ENCODE assay signal across 8 mouse cellular contexts in genomic region chr2:157007234-157007596, GRCm38 (mm10). TPM values are rescaled to one million over a fixed set of nuclear protein-coding genes. Genes with fewer than 3 reads are reported as not detected.
A peak's percentile ranks its signal among the peaks of the same experiment; 100 is the strongest.
DNase-seq lines count a peak whose midpoint lies in the region; ATAC-seq lines count a peak whose summit lies in the region.

No protein-coding gene starts in this region.

- no peaks in the 10 kb centered on the region for H3K27me3 ChIP-seq in heart, embryonic 16.5 days (ENCODE audit: control insufficient read depth, insufficient read depth, low read length)
- no peaks in the 10 kb centered on the region for H3K27me3 ChIP-seq in hindbrain, embryonic 14.5 days (ENCODE audit: control insufficient read depth, insufficient read depth, low read length)
- H3K27me3 ChIP-seq in midbrain, embryonic 12.5 days: no peaks in the 10 kb centered on the region

- 17% methylated on average over 5 of the region's 5 CpGs for WGBS in heart, embryonic 16.5 days
- 28% methylated on average over 5 of the region's 5 CpGs for WGBS in hindbrain, embryonic 14.5 days
- 32% methylated on average over 5 of the region's 5 CpGs for WGBS in midbrain, embryonic 12.5 days

- peak overlapping the region; percentile 77 for H3K4me3 ChIP-seq in heart, embryonic 16.5 days (ENCODE audit: low read length)
- peak overlapping the region; percentile 52 for H3K4me3 ChIP-seq in hindbrain, embryonic 14.5 days (replicated peaks; ENCODE audit: low read length)
- H3K4me3 ChIP-seq in midbrain, embryonic 12.5 days: peak overlapping the region; percentile 73

- peaks cover 16% of the 10 kb centered on the region for H3K4me1 ChIP-seq in heart, embryonic 16.5 days (ENCODE audit: control insufficient read depth, insufficient read depth, low read length)
- peaks cover 13% of the 10 kb centered on the region for H3K4me1 ChIP-seq in hindbrain, embryonic 14.5 days (replicated peaks; ENCODE audit: control insufficient read depth, insufficient read depth, low read length)
- H3K4me1 ChIP-seq in midbrain, embryonic 12.5 days: peaks cover 18% of the 10 kb centered on the region

- no peak for DNase-seq in heart, postnatal 14 days
- no peak for DNase-seq in hindbrain, embryonic 14.5 days (ENCODE audit: low spot score)
- DNase-seq in right cerebral cortex, postnatal 25 days: no peak
- DNase-seq in thymus, postnatal 25 days: no peak
- no peak for DNase-seq in kidney, postnatal 36 days

- no peaks in the 10 kb centered on the region for H3K9me3 ChIP-seq in heart, embryonic 16.5 days (replicated peaks; ENCODE audit: control insufficient read depth, low read length)
- no peaks in the 10 kb centered on the region for H3K9me3 ChIP-seq in hindbrain, embryonic 14.5 days (ENCODE audit: control insufficient read depth, low read length)
- no peaks in the 10 kb centered on the region for H3K9me3 ChIP-seq in midbrain, embryonic 12.5 days

- peak; percentile 21 for ATAC-seq in heart, embryonic 16.5 days (replicated peaks; ENCODE audit: extremely low read depth, insufficient read depth, low FRiP score)
- peak; percentile 32 for ATAC-seq in activated CD4-positive, CD25-positive, alpha-beta regulatory T cell, adult 4 months
- peak; percentile 64; the same call in 1 of the 2 replicates for ATAC-seq in hindbrain, embryonic 14.5 days (ENCODE audit: low FRiP score)
- peak; percentile 32; the same call in 1 of the 2 replicates for ATAC-seq in midbrain, embryonic 12.5 days (ENCODE audit: low FRiP score, low read depth)

- peak overlapping the region; percentile 87 for H3K4me2 ChIP-seq in heart, embryonic 16.5 days (ENCODE audit: low read depth, low read length)
- H3K4me2 ChIP-seq in hindbrain, embryonic 14.5 days (replicated peaks): peak overlapping the region; percentile 98
- peak overlapping the region; percentile 92 for H3K4me2 ChIP-seq in midbrain, embryonic 12.5 days (replicated peaks)

- H3K36me3 ChIP-seq in heart, embryonic 16.5 days (ENCODE audit: control insufficient read depth, insufficient read depth): peaks cover 4% of the 10 kb centered on the region; the same call in 1 of the 2 replicates
- H3K36me3 ChIP-seq in hindbrain, embryonic 14.5 days (replicated peaks; ENCODE audit: control insufficient read depth, insufficient read depth): no peaks in the 10 kb centered on the region
- H3K36me3 ChIP-seq in midbrain, embryonic 12.5 days: peaks cover 10% of the 10 kb centered on the region; the same call in 1 of the 2 replicates

- H3K27ac ChIP-seq in heart, embryonic 16.5 days (ENCODE audit: low read length): peak overlapping the region; percentile 87
- H3K27ac ChIP-seq in hindbrain, embryonic 14.5 days: peak overlapping the region; percentile 78
- peak overlapping the region; percentile 73 for H3K27ac ChIP-seq in midbrain, embryonic 12.5 days (replicated peaks)

- intact Hi-C loops in heart, postnatal 14 days (cut with DNase I): no loop called here

- H3K9ac ChIP-seq in heart, embryonic 16.5 days (ENCODE audit: low read length): peak overlapping the region; percentile 88
- H3K9ac ChIP-seq in hindbrain, embryonic 14.5 days: peak overlapping the region; percentile 66
- H3K9ac ChIP-seq in midbrain, embryonic 12.5 days (replicated peaks): peak overlapping the region; percentile 69

RNA-seq across cellular contexts. Expression of gene Dsn1, which starts 0.3 kb away (rescaled TPM):
- 31.1 and 34.5 TPM in 2 replicates for polyA plus RNA-seq in heart, embryonic 16.5 days (2015; fragmentation: Nextera tagmentation; extraction: Ambion mirVana)
- total RNA-seq in heart, postnatal 14 days (2021): 1 to 10 TPM; 3.9 to 4.1 TPM
- 10 to 100 TPM; 16.0 to 17.1 TPM for polyA plus RNA-seq in activated CD4-positive, CD25-positive, alpha-beta regulatory T cell, adult 4 months (2017; shearing (Covaris generic))
- 11.3 and 11.9 TPM in 2 replicates for polyA plus RNA-seq in hindbrain, embryonic 14.5 days (2014; fragmentation: Nextera tagmentation; extraction: Ambion mirVana)
- 44.5 and 45.0 TPM in 2 replicates for polyA plus RNA-seq in midbrain, embryonic 12.5 days (2016; fragmentation: Nextera tagmentation; extraction: Ambion mirVana)

RNA-seq across cellular contexts. Expression of gene Ndrg3, which starts 15.4 kb away (rescaled TPM):
- polyA plus RNA-seq in heart, embryonic 16.5 days (2015; fragmentation: Nextera tagmentation; extraction: Ambion mirVana): 41.4 and 60.0 TPM in 2 replicates
- total RNA-seq in heart, postnatal 14 days (2021): 10 to 100 TPM; 23.3 to 24.5 TPM
- 100 to 1,000 TPM; 107 to 115 TPM for polyA plus RNA-seq in activated CD4-positive, CD25-positive, alpha-beta regulatory T cell, adult 4 months (2017; shearing (Covaris generic))
- 133 and 147 TPM in 2 replicates for polyA plus RNA-seq in hindbrain, embryonic 14.5 days (2014; fragmentation: Nextera tagmentation; extraction: Ambion mirVana)
- polyA plus RNA-seq in midbrain, embryonic 12.5 days (2016; fragmentation: Nextera tagmentation; extraction: Ambion mirVana): 51.6 and 53.8 TPM in 2 replicates
